8 mouse cellular contexts compared by ENCODE assay signal in genomic region chr13:23698300-23698693, GRCm38 (mm10). TPM values are rescaled to one million over a fixed set of nuclear protein-coding genes. Genes with fewer than 3 reads are reported as not detected.
DNase-seq lines count a peak whose midpoint lies in the region; ATAC-seq and TF ChIP-seq lines count a peak whose summit lies in the region.

Hist1h4c (minus strand) TSS chr13:23698454.

- peak; percentile 25; the same call in 1 of the 2 replicates for TF ChIP-seq CTCF in liver, embryonic 14.5 days (IDR thresholded peaks at IDR 0.05; ENCODE audit: low read depth)
- peak; percentile 15; the same call in 1 of the 2 replicates for TF ChIP-seq CTCF in stomach, postnatal 0 days (IDR thresholded peaks at IDR 0.05; ENCODE audit: low read depth)

- H3K4me3 ChIP-seq in forebrain, embryonic 10.5 days = peak within 1 kb of the TSS; percentile 55
- H3K4me3 ChIP-seq in heart, embryonic 15.5 days = peak within 1 kb of the TSS; percentile 45
- H3K4me3 ChIP-seq in liver, embryonic 14.5 days (ENCODE audit: insufficient read depth in 1 of 2, low read depth in 2 of 2, low read length in 2 of 2) = peak within 1 kb of the TSS; percentile 55 to 64
- peak within 1 kb of the TSS; percentile 40 for H3K4me3 ChIP-seq in neural tube, embryonic 11.5 days (ENCODE audit: low read depth, low read length)
- peak within 1 kb of the TSS; percentile 40 for H3K4me3 ChIP-seq in stomach, postnatal 0 days (ENCODE audit: low read depth, low read length)

- no peaks in the 10 kb centered on the region for H3K9me3 ChIP-seq in forebrain, embryonic 10.5 days
- no peaks in the 10 kb centered on the region for H3K9me3 ChIP-seq in heart, embryonic 15.5 days (replicated peaks)
- H3K9me3 ChIP-seq in liver, embryonic 14.5 days (ENCODE audit: control insufficient read depth, low read length) = no peaks in the 10 kb centered on the region
- H3K9me3 ChIP-seq in neural tube, embryonic 11.5 days (ENCODE audit: control insufficient read depth, low read length) = no peaks in the 10 kb centered on the region
- H3K9me3 ChIP-seq in stomach, postnatal 0 days (ENCODE audit: control insufficient read depth, low read length) = no peaks in the 10 kb centered on the region

- ATAC-seq in heart, embryonic 15.5 days (replicated peaks; ENCODE audit: insufficient number of reproducible peaks, insufficient read depth, low FRiP score, low read depth) = peak; percentile 94
- ATAC-seq in liver, embryonic 14.5 days (ENCODE audit: insufficient read depth) = peak; percentile 89
- peak; percentile 95 for ATAC-seq in neural tube, embryonic 11.5 days (ENCODE audit: insufficient read depth, low FRiP score, low TSS enrichment)
- peak; percentile 95 for ATAC-seq in stomach, postnatal 0 days (ENCODE audit: low FRiP score, low TSS enrichment)

- peak; percentile 98 for DNase-seq in CD8-positive naive resting alpha-beta T cell, adult 2 months (ENCODE audit: low read depth in 2 of 2, low spot score in 2 of 2)
- peak; percentile 99 for DNase-seq in c-Kit-positive CD71-negative TER-119-negative erythroid progenitor cells, embryonic 14.5 days (ENCODE audit: low read depth)
- peak; percentile 97 for DNase-seq in forebrain, embryonic 10.5 days (ENCODE audit: extremely low spot score, low spot score)
- peak; percentile 97 to 98 for DNase-seq in kidney, postnatal 25 days
- DNase-seq in liver, embryonic 14.5 days (ENCODE audit: low read depth in 3 of 3, low spot score in 3 of 3) = peak; percentile 98 to 99 (median 98)
- peak; percentile 98 for DNase-seq in neural tube, embryonic 11.5 days (ENCODE audit: low spot score)
- peak; percentile 96 for DNase-seq in stomach, postnatal 0 days (ENCODE audit: low spot score)

- H3K4me2 ChIP-seq in heart, embryonic 15.5 days = peak within 1 kb of the TSS; percentile 65
- peak within 1 kb of the TSS; percentile 69 for H3K4me2 ChIP-seq in liver, embryonic 14.5 days (ENCODE audit: low read depth)
- H3K4me2 ChIP-seq in neural tube, embryonic 11.5 days (ENCODE audit: low read depth) = peak within 1 kb of the TSS; percentile 51
- H3K4me2 ChIP-seq in stomach, postnatal 0 days (replicated peaks; ENCODE audit: low read depth) = peak within 1 kb of the TSS; percentile 63

- peak within 1 kb of the TSS; percentile 90 for H3K27ac ChIP-seq in forebrain, embryonic 10.5 days
- peak within 1 kb of the TSS; percentile 80 for H3K27ac ChIP-seq in heart, embryonic 15.5 days
- peak within 1 kb of the TSS; percentile 100 for H3K27ac ChIP-seq in liver, embryonic 14.5 days
- H3K27ac ChIP-seq in neural tube, embryonic 11.5 days (ENCODE audit: low read depth, low read length) = peak within 1 kb of the TSS; percentile 77
- H3K27ac ChIP-seq in stomach, postnatal 0 days (replicated peaks) = peak within 1 kb of the TSS; percentile 77

- H3K4me1 ChIP-seq in forebrain, embryonic 10.5 days = peaks cover 38% of the 10 kb centered on the region
- H3K4me1 ChIP-seq in heart, embryonic 15.5 days (replicated peaks) = peaks cover 12% of the 10 kb centered on the region
- H3K4me1 ChIP-seq in liver, embryonic 14.5 days (replicated peaks; ENCODE audit: control insufficient read depth in 2 of 2, insufficient read depth in 2 of 2, low read length in 1 of 2) = peaks cover 26% of the 10 kb centered on the region in 2 experiments
- H3K4me1 ChIP-seq in neural tube, embryonic 11.5 days (ENCODE audit: control insufficient read depth, insufficient read depth, low read length) = 0 out of 2 replicates have a peak, but pooled peaks cover 3% of the 10 kb centered on the region
- H3K4me1 ChIP-seq in stomach, postnatal 0 days (replicated peaks; ENCODE audit: control insufficient read depth, insufficient read depth) = no peaks in the 10 kb centered on the region

- 0% methylated on average over 22 of the region's 22 CpGs for WGBS in forebrain, embryonic 10.5 days
- WGBS in heart, embryonic 15.5 days = 0% methylated on average over 22 of the region's 22 CpGs
- WGBS in liver, embryonic 14.5 days (ENCODE audit: insufficient replicate concordance) = 0% methylated on average over 21 of the region's 22 CpGs
- 0% methylated on average over 20 of the region's 22 CpGs for WGBS in neural tube, embryonic 11.5 days
- under 1% methylated on average over 17 of the region's 22 CpGs for WGBS in stomach, postnatal 0 days

- no peaks in the 10 kb centered on the region; the same call in 1 of the 2 replicates for H3K36me3 ChIP-seq in forebrain, embryonic 10.5 days (replicated peaks)
- no peaks in the 10 kb centered on the region for H3K36me3 ChIP-seq in heart, embryonic 15.5 days
- H3K36me3 ChIP-seq in liver, embryonic 14.5 days (replicated peaks; ENCODE audit: control insufficient read depth, insufficient read depth, low read depth) = no peaks in the 10 kb centered on the region
- no peaks in the 10 kb centered on the region for H3K36me3 ChIP-seq in neural tube, embryonic 11.5 days (ENCODE audit: control insufficient read depth, insufficient read depth, low read length)
- H3K36me3 ChIP-seq in stomach, postnatal 0 days (ENCODE audit: control insufficient read depth, insufficient read depth, low read length) = no peaks in the 10 kb centered on the region

- peak; percentile 91 for TF ChIP-seq EP300 in liver, embryonic 14.5 days (IDR thresholded peaks at IDR 0.05; ENCODE audit: low read depth)
- peak; percentile 96 for TF ChIP-seq EP300 in stomach, postnatal 0 days (optimal IDR thresholded peaks at IDR 0.05)

- no peaks in the 10 kb centered on the region for H3K27me3 ChIP-seq in forebrain, embryonic 10.5 days (ENCODE audit: poor library complexity, severe bottlenecking)
- H3K27me3 ChIP-seq in heart, embryonic 15.5 days = no peaks in the 10 kb centered on the region
- no peaks in the 10 kb centered on the region for H3K27me3 ChIP-seq in liver, embryonic 14.5 days (ENCODE audit: control insufficient read depth, insufficient read depth, low read length)
- no peaks in the 10 kb centered on the region for H3K27me3 ChIP-seq in neural tube, embryonic 11.5 days (ENCODE audit: control insufficient read depth, insufficient read depth, low read length)
- H3K27me3 ChIP-seq in stomach, postnatal 0 days (ENCODE audit: control insufficient read depth, insufficient read depth, low read length) = no peaks in the 10 kb centered on the region

- H3K9ac ChIP-seq in heart, embryonic 15.5 days = peak within 1 kb of the TSS; percentile 35
- H3K9ac ChIP-seq in liver, embryonic 14.5 days (replicated peaks) = peak within 1 kb of the TSS; percentile 94
- peak within 1 kb of the TSS; percentile 54 for H3K9ac ChIP-seq in neural tube, embryonic 11.5 days (ENCODE audit: low read length)
- peak within 1 kb of the TSS; percentile 61 for H3K9ac ChIP-seq in stomach, postnatal 0 days (ENCODE audit: low read length)

RNA-seq across cellular contexts. Expression of gene Hist1h4c, which starts in this region (rescaled TPM):
- 4.5 and 5.9 TPM in 2 replicates for polyA plus RNA-seq in forebrain, embryonic 10.5 days (2016; fragmentation: Nextera tagmentation; extraction: Ambion mirVana)
- polyA plus RNA-seq in heart, embryonic 15.5 days (2015; fragmentation: Nextera tagmentation; extraction: Ambion mirVana) = 2.4 and 2.7 TPM in 2 replicates
- polyA plus RNA-seq in liver, embryonic 14.5 days (2012; rRNA removed) = 3.5 and 6.2 TPM in 2 replicates
- 8.5 and 10.1 TPM in 2 replicates for polyA plus RNA-seq in liver, embryonic 14.5 days (2014; fragmentation: Nextera tagmentation; extraction: Ambion mirVana)
- 4.1 and 5.2 TPM in 2 replicates for polyA plus RNA-seq in neural tube, embryonic 11.5 days (2014; fragmentation: Nextera tagmentation; extraction: Ambion mirVana)
- polyA plus RNA-seq in stomach, postnatal 0 days (2015; fragmentation: Nextera tagmentation; extraction: Ambion mirVana) = 2.1 and 3.2 TPM in 2 replicates

Comparison
In these comparisons a context has a peak if more than half of its experiments do, and no peak if none do; other contexts are left out.
1. Peak in every context shown above with its lines: DNase-seq, ATAC-seq, H3K4me3 ChIP-seq and H3K27ac ChIP-seq.
2. H3K9ac ChIP-seq: peak in every context shown above with its lines; median percentile 94 in liver, embryonic 14.5 days; 61 in stomach, postnatal 0 days; 54 in neural tube, embryonic 11.5 days; 35 in heart, embryonic 15.5 days.